Mouse (Mus musculus) inflammation-experienced regulatory T-cells (primary cell): ENCODE results near the gene Ykt6. TPM values are rescaled to one million over a fixed set of nuclear protein-coding genes. Genes with fewer than 3 reads are reported as not detected.

ENCODE experiments used
- polyA plus RNA-seq, 2 experiments: library from polyadenylated mRNA; unstranded; fragments of 100-300 nt; shearing (Covaris generic); gene quantifications; one replicate each; pipeline ENCODE4 v1.2.1; 2017

Ykt6 gene
- 10 to 100 TPM; 36.4 to 42.3 TPM for polyA plus RNA-seq

DNA sequence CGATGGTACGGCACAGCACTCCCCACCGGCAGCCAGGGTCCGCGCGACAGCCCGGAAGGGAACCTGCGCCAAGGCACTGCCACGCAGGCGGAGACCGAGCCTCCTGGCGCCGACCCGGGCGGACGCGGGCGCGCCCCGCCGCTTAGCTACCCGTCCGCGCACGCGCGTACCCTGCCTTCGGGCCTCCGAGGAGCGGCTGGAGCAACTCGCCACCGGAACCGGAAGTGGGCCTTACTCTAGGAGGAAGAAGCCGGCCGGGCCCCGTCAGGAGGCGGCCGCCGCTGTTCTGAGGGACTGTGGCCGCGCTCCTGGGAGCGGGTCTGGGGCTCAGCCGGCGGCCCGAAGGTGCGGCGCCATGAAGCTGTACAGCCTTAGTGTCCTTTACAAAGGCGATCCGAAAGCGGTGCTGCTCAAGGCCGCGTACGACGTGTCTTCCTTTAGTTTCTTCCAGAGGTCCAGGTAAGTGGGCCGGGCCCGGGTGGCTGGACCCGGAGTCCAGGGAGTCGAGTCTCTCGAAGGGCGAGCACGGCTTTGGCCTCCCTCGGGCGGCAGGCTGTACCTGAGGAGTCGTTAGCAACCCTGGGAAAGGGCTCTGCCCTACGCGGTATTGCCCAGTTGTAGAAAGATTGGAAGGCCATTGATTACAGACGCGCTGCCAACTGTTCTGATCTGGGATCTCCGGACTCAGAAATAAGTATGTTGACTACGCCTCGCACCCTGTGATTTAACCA is at the start of gene Ykt6:
Gene Ykt6 (plus strand): TSS at position 148 of the 731 bp plus-strand sequence.

DNA sequence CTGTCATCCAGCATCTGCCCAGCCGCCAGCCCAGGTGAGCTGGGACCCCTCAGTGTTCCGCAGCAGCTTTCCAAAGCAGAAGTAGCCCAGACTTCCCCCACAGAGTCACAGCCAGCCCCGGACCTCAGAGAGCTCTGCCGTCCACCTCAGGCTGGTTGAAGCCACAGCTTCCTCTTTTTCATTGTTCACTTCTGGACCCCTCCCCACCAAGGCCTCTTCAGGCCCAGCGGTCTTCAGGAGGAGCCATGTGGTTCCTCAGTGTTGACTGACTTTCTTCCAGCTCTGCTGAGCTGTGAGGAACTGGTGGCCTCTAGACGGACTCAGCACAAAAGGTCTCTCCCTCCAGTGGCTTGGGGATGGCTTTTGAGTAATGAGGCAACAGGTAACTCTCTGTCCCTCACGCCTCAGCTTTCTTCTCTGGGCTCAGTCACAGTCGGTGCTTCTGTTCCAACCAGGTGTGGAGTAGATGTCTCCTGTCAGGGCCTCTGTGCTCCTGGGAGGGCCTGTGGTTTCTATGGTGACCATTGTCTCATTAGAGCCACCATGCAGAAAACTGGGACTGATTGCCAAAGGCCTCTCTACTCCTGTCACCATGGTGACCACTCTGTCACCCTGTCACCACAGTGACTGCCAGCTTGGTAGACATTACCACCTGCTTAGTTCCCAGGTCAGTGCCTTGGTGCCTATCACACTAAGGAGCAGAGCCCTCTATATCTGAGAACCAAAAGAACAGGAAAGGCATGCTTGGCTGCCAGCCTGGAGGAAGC is 5.7 kb upstream of the Ykt6 start, which contains the start of gene Gck:
Gene Gck (minus strand): TSS at position 496 of the 767 bp plus-strand sequence.

Other genes starting within 250 kb of the Ykt6 start
- gene Mrps24, start 240.0 kb upstream of the Ykt6 start, polyA plus RNA-seq = 100 to 1,000 TPM; 151 to 176 TPM
- 10 to 100 TPM; 25.7 to 30.3 TPM for gene Urgcp, start 193.3 kb upstream of the Ykt6 start, polyA plus RNA-seq
- gene Dbnl, start 167.2 kb upstream of the Ykt6 start, polyA plus RNA-seq = 100 to 1,000 TPM; 259 to 276 TPM
- gene Pgam2, start 152.0 kb upstream of the Ykt6 start, polyA plus RNA-seq = 1 to 10 TPM; 2.7 to 2.9 TPM
- gene Polm, start 117.7 kb upstream of the Ykt6 start, polyA plus RNA-seq = 10 to 100 TPM; 36.3 to 36.9 TPM
- gene Aebp1, start 93.7 kb upstream of the Ykt6 start, polyA plus RNA-seq = 1 to 10 TPM in 1 of 2 experiments, under 1 TPM in 1; 0.55 to 1.2 TPM
- gene Pold2, start 77.4 kb upstream of the Ykt6 start, polyA plus RNA-seq = 10 to 100 TPM; 57.6 to 75.9 TPM
- gene Myl7, start 56.9 kb upstream of the Ykt6 start, polyA plus RNA-seq = not detected
- 1 to 10 TPM in 1 of 2 experiments, not detected in 1; 1.0 TPM for gene Gck, start 5.6 kb upstream of the Ykt6 start, polyA plus RNA-seq
- 10 to 100 TPM in 1 of 2 experiments, 1 to 10 TPM in 1; 6.3 to 18.0 TPM for gene Camk2b, start 110.7 kb downstream of the Ykt6 start, polyA plus RNA-seq
- under 1 TPM in 1 of 2 experiments, not detected in 1; 0.49 TPM for gene A730071L15Rik, start 244.3 kb downstream of the Ykt6 start, polyA plus RNA-seq
- 10 to 100 TPM; 42.5 to 54.4 TPM for gene Nudcd3, start 244.7 kb downstream of the Ykt6 start, polyA plus RNA-seq